Mouse (Mus musculus) lung, adult 2 months (tissue): ENCODE measurements around the gene Nek7.
A peak's percentile ranks its signal among the peaks of the same experiment; 100 is the strongest.

Experiments used
- CTCF ChIP-seq: fragments of 200-500 bp; IDR thresholded peaks from 2 replicates; pipeline ENCODE4 v1.5.1; 2011; ENCODE audit warnings: mild to moderate bottlenecking, low read length, control low read depth; ENCODE audit not compliant: insufficient read depth
- POLR2A ChIP-seq: fragments of 200-500 bp; IDR thresholded peaks from 2 replicates; pipeline ENCODE4 v1.6.1; 2011; ENCODE audit warnings: low read depth, mild to moderate bottlenecking, control low read depth, low read length, borderline replicate concordance; ENCODE audit errors: extremely low read depth

GRCm38 (mm10) chr1:138637850-138638249 lies 17.9 kb upstream of the Nek7 start:
- TF ChIP-seq POLR2A (no peak), CTCF (peak; percentile 65)
